9 mouse cellular contexts compared by ENCODE assay signal in the genomic region with DNA sequence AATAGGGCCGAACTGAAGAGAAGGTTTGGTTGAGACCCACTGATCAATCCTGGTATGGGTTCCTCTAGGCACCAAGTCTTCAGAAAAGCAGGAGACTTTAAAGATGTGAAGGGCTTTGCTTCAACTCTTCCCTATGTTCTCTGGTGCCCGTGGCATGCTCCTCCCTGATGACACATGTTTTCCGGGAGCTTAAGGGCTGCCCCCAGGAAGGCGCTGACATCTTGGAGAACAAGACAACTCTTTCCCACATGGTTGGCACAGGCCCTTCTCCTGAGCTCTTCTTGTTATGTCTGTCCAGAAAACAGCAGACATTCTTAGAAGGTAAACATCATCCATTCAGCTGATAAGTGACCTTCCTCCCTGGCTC. TPM values are rescaled to one million over a fixed set of nuclear protein-coding genes. Genes with fewer than 3 reads are reported as not detected.
DNase-seq lines count a peak whose midpoint lies in the region; ATAC-seq and TF ChIP-seq lines count a peak whose summit lies in the region.
"Had no signal": no experiment of that assay in that cellular context is flagged by ENCODE, and none has a peak within 500 bp of the region (broad histone marks: within the 10 kb centered on the region; RNA-seq: fewer than 3 reads in every experiment).

No protein-coding gene starts in this region.

- WGBS in heart, embryonic 12.5 days, result 47% methylated on average over 4 of the region's 4 CpGs
- WGBS in forebrain, embryonic 16.5 days, result 69% methylated on average over 4 of the region's 4 CpGs
- WGBS in liver, embryonic 16.5 days (ENCODE audit: insufficient replicate concordance), result 35% methylated on average over 4 of the region's 4 CpGs

- ATAC-seq in heart, embryonic 12.5 days (ENCODE audit: insufficient number of reproducible peaks, low FRiP score), result no peak
- no peak for ATAC-seq in forebrain, embryonic 16.5 days
- ATAC-seq in liver, embryonic 16.5 days (ENCODE audit: low read depth), result no peak; the same call in 1 of the 2 replicates
- ATAC-seq in megakaryocyte progenitor cell, adult 5-6 weeks (replicated peaks; ENCODE audit: poor library complexity), result no peak

- H3K27ac ChIP-seq in heart, embryonic 12.5 days (ENCODE audit: poor library complexity, severe bottlenecking), result no peak overlapping the region
- H3K27ac ChIP-seq in CH12.LX (ENCODE audit: insufficient read depth, low read depth), result no peak overlapping the region
- H3K27ac ChIP-seq in forebrain, embryonic 16.5 days (ENCODE audit: low read length), result no peak overlapping the region
- H3K27ac ChIP-seq in liver, embryonic 16.5 days (ENCODE audit: low read length), result no peak overlapping the region
- H3K27ac ChIP-seq: macrophage had no signal

- H3K4me1 ChIP-seq in heart, embryonic 12.5 days (replicated peaks), result peaks cover 3% of the 10 kb centered on the region; the same call in 1 of the 2 replicates
- H3K4me1 ChIP-seq in CH12.LX (ENCODE audit: control insufficient read depth in 1 of 2, insufficient read depth in 2 of 2), result peaks cover 2 to 5% of the 10 kb centered on the region in 2 experiments; a peak in 1 of 4 replicates
- peaks cover 4% of the 10 kb centered on the region for H3K4me1 ChIP-seq in forebrain, embryonic 16.5 days (replicated peaks; ENCODE audit: control insufficient read depth, insufficient read depth, low read length)
- peaks cover 4% of the 10 kb centered on the region; the same call in 1 of the 2 replicates for H3K4me1 ChIP-seq in liver, embryonic 16.5 days (ENCODE audit: control insufficient read depth, low read depth, low read length)

- no peak overlapping the region for H3K9ac ChIP-seq in heart, embryonic 12.5 days
- H3K9ac ChIP-seq in CH12.LX (ENCODE audit: insufficient read depth, low read depth), result peak overlapping the region; percentile 49; the same call in 1 of the 2 replicates
- H3K9ac ChIP-seq in forebrain, embryonic 16.5 days (replicated peaks; ENCODE audit: low read depth, low read length), result no peak overlapping the region; the same call in 1 of the 2 replicates
- H3K9ac ChIP-seq in liver, embryonic 16.5 days (ENCODE audit: low read depth, low read length), result peak overlapping the region; percentile 32

- no peaks in the 10 kb centered on the region for H3K9me3 ChIP-seq in heart, embryonic 12.5 days (replicated peaks)
- no peaks in the 10 kb centered on the region for H3K9me3 ChIP-seq in CH12.LX (replicated peaks; ENCODE audit: low read length)
- no peaks in the 10 kb centered on the region for H3K9me3 ChIP-seq in forebrain, embryonic 16.5 days (ENCODE audit: control insufficient read depth, low read length)
- no peaks in the 10 kb centered on the region for H3K9me3 ChIP-seq in liver, embryonic 16.5 days (replicated peaks; ENCODE audit: control insufficient read depth, low read length)

- no peak for TF ChIP-seq CTCF in CH12.LX (conservative IDR thresholded peaks at IDR 0.05 in 1 of 2, IDR thresholded peaks at IDR 0.05 in 1 of 2; ENCODE audit: low read depth in 2 of 2, low read length in 2 of 2)

- no peak for TF ChIP-seq EP300 in CH12.LX (IDR thresholded peaks at IDR 0.05; ENCODE audit: low read length)

- dilution Hi-C loops in CH12.LX (cut with MboI; ENCODE audit: extremely low pct_ligation_motif_present, extremely low pct_unique_long_range_greater_than_20kb, low sequenced_read_pairs), result no loop called here

- in situ Hi-C loops in CH12.LX (cut with MboI; ENCODE audit: low pct_ligation_motif_present, low pct_unique_long_range_greater_than_20kb, low sequenced_read_pairs), result no loop called here

- peak overlapping the region; percentile 69 for H3K4me2 ChIP-seq in heart, embryonic 12.5 days
- peak overlapping the region; percentile 89 for H3K4me2 ChIP-seq in CH12.LX (ENCODE audit: insufficient read depth, low read depth, poor library complexity, severe bottlenecking)
- peak overlapping the region; percentile 73 for H3K4me2 ChIP-seq in forebrain, embryonic 16.5 days (ENCODE audit: low read length)
- H3K4me2 ChIP-seq in liver, embryonic 16.5 days (ENCODE audit: low read depth, low read length), result peak overlapping the region; percentile 71

- H3K27me3 ChIP-seq in heart, embryonic 12.5 days (replicated peaks), result peaks cover 7% of the 10 kb centered on the region
- peaks cover 4% of the 10 kb centered on the region for H3K27me3 ChIP-seq in CH12.LX (replicated peaks)
- H3K27me3 ChIP-seq in forebrain, embryonic 16.5 days (replicated peaks; ENCODE audit: control insufficient read depth, insufficient read depth, low read length), result no peaks in the 10 kb centered on the region
- no peaks in the 10 kb centered on the region for H3K27me3 ChIP-seq in liver, embryonic 16.5 days (ENCODE audit: control insufficient read depth, insufficient read depth, low read depth, low read length)

- no peaks in the 10 kb centered on the region for H3K79me2 ChIP-seq in CH12.LX (replicated peaks; ENCODE audit: control insufficient read depth, extremely low read depth, insufficient read depth, poor library complexity, severe bottlenecking)

- TF ChIP-seq RAD21 in CH12.LX (IDR thresholded peaks at IDR 0.05; ENCODE audit: low read depth, low read length), result no peak

- no peak for DNase-seq in heart, adult 11 months
- no peak for DNase-seq in CH12.LX (ENCODE audit: extremely low read depth)
- no peak for DNase-seq in urinary bladder, postnatal 25 days (ENCODE audit: low spot score)
- no peak for DNase-seq in cerebellum, adult 9-11 months

- peak overlapping the region; percentile 41 for H3K4me3 ChIP-seq in heart, embryonic 12.5 days
- peak overlapping the region in 2 of 3 experiments; percentile 42 to 53 for H3K4me3 ChIP-seq in CH12.LX (replicated peaks in 1 of 3; ENCODE audit: low read depth in 2 of 3, low read length in 2 of 3, poor library complexity in 1 of 3)
- peak overlapping the region; percentile 48 for H3K4me3 ChIP-seq in forebrain, embryonic 16.5 days (replicated peaks; ENCODE audit: low read length)
- peak overlapping the region; percentile 49 for H3K4me3 ChIP-seq in liver, embryonic 16.5 days (ENCODE audit: low read depth, low read length)

- TF ChIP-seq POLR2A in CH12.LX (IDR thresholded peaks at IDR 0.05; ENCODE audit: low read depth, low read length), result no peak

- no peaks in the 10 kb centered on the region for H3K36me3 ChIP-seq in heart, embryonic 12.5 days
- H3K36me3 ChIP-seq in CH12.LX (replicated peaks in 1 of 2; ENCODE audit: control insufficient read depth in 1 of 2, insufficient read depth in 1 of 2, low read length in 1 of 2), result no peaks in the 10 kb centered on the region
- no peaks in the 10 kb centered on the region for H3K36me3 ChIP-seq in forebrain, embryonic 16.5 days (ENCODE audit: control insufficient read depth, insufficient read depth)
- no peaks in the 10 kb centered on the region for H3K36me3 ChIP-seq in liver, embryonic 16.5 days (ENCODE audit: control insufficient read depth, insufficient read depth)

TF ChIP-seq in CH12.LX, 34 proteins besides CTCF, POLR2A, EP300 and RAD21:
- TF ChIP-seq MEF2A (IDR thresholded peaks at IDR 0.05; ENCODE audit: borderline replicate concordance, low read depth, low read length) (no peak), MXI1 (IDR thresholded peaks at IDR 0.05; ENCODE audit: low read depth, low read length) (0 out of 2 replicates have a peak, but pooled peaks have one; percentile 13), MAFK (IDR thresholded peaks at IDR 0.05; ENCODE audit: insufficient replicate concordance, low read length) (no peak), TCF12 (IDR thresholded peaks at IDR 0.05; ENCODE audit: low read depth, low read length) (no peak)

RNA-seq across cellular contexts. Expression of gene Psd4, which starts 0.5 kb away (rescaled TPM):
- polyA plus RNA-seq in heart, embryonic 12.5 days (2016; fragmentation: Nextera tagmentation; extraction: Ambion mirVana), result 0.42 and 1.3 TPM in 2 replicates
- 55.0 and 60.4 TPM in 2 replicates for total RNA-seq in CH12.LX (2012; rRNA removed)
- total RNA-seq in CH12.LX (2014; rRNA removed), result 53.0 and 54.8 TPM in 2 replicates
- polyA plus RNA-seq in CH12.LX (2012; ENCODE audit: insufficient read length, low read depth), result 62.6 and 66.8 TPM in 2 replicates
- 0.20 and 0.52 TPM in 2 replicates for polyA plus RNA-seq in forebrain, embryonic 16.5 days (2015; fragmentation: Nextera tagmentation; extraction: Ambion mirVana)
- 6.8 and 7.3 TPM in 2 replicates for polyA plus RNA-seq in liver, embryonic 16.5 days (2015; fragmentation: Nextera tagmentation; extraction: Ambion mirVana)
- total RNA-seq in megakaryocyte progenitor cell, adult 5-6 weeks (2015), result 43.0 and 43.9 TPM in 2 replicates
- total RNA-seq in megakaryocyte progenitor cell, adult 5-6 weeks (2017), result 74.4 and 81.0 TPM in 2 replicates

RNA-seq across cellular contexts. Expression of gene Il1rn, which starts 31.2 kb away (rescaled TPM):
- polyA plus RNA-seq in heart, embryonic 12.5 days (2016; fragmentation: Nextera tagmentation; extraction: Ambion mirVana), result 0.08 TPM in 1 of 2 replicates, not detected in the other
- total RNA-seq in CH12.LX (2012; rRNA removed) (0.21 and 0.98 TPM in 2 replicates), CH12.LX (2014; rRNA removed) (0.54 and 0.71 TPM in 2 replicates)
- polyA plus RNA-seq in CH12.LX (2012; ENCODE audit: insufficient read length, low read depth), result 0.37 and 0.44 TPM in 2 replicates
- polyA plus RNA-seq in forebrain, embryonic 16.5 days (2015; fragmentation: Nextera tagmentation; extraction: Ambion mirVana), result 0.10 TPM in 1 of 2 replicates, not detected in the other
- polyA plus RNA-seq in liver, embryonic 16.5 days (2015; fragmentation: Nextera tagmentation; extraction: Ambion mirVana), result 13.4 and 14.2 TPM in 2 replicates
- 3.2 and 3.9 TPM in 2 replicates for total RNA-seq in megakaryocyte progenitor cell, adult 5-6 weeks (2015)
- 1.0 and 1.2 TPM in 2 replicates for total RNA-seq in megakaryocyte progenitor cell, adult 5-6 weeks (2017)

Comparison
In these comparisons a context has a peak if more than half of its experiments do, and no peak if none do; other contexts are left out.
1. H3K9ac ChIP-seq: peak in CH12.LX (single experiment) and liver, embryonic 16.5 days (single experiment); none in heart, embryonic 12.5 days (single experiment) and forebrain, embryonic 16.5 days (single experiment).
2. RNA of gene Il1rn, which starts 31.2 kb away (polyA plus RNA-seq): 13.4 to 14.2 TPM in liver, embryonic 16.5 days; 0.37 to 0.44 TPM in CH12.LX, 0.08 TPM in heart, embryonic 12.5 days and 0.10 TPM in forebrain, embryonic 16.5 days; every median in the first group is over 10 times any median in the second.
3. Peak in every context shown above with its lines, with median percentiles within 50 percentile points of each other: H3K4me2 ChIP-seq and H3K4me3 ChIP-seq.